Mouse (Mus musculus): Measurements from ENCODE around the gene Agbl5.
A peak's percentile ranks its signal among the peaks of the same experiment; 100 is the strongest.
"Not testable (repeated sequence)": the region's sequence is repeated elsewhere in the genome, so short reads cannot be mapped to it uniquely, and the experiment has no call there.

Agbl5 gene

GRCm38 (mm10) chr5:30888337-30889087 lies at the start of gene Agbl5:
Gene Agbl5, plus strand, starts transcription at chr5:30888694.
- DNase-seq: peak; percentile 91 to 95

GRCm38 (mm10) chr5:30839731-30840130 lies 48.8 kb upstream of the Agbl5 start:
- no peak for DNase-seq

GRCm38 (mm10) chr5:30841896-30842295 lies 46.6 kb upstream of the Agbl5 start:
- no peak for DNase-seq

- DNase-seq: no peak
Observed at GRCm38 (mm10) chr5:30849891-30850555, 38.5 kb upstream of the Agbl5 start.

- DNase-seq: no peak
Observed at GRCm38 (mm10) chr5:30850556-30850925, 38.0 kb upstream of the Agbl5 start.

- no peak for DNase-seq
Observed at GRCm38 (mm10) chr5:30853522-30853921, 35.0 kb upstream of the Agbl5 start.

GRCm38 (mm10) chr5:30855674-30856073 lies 32.8 kb upstream of the Agbl5 start:
- no peak for DNase-seq

- DNase-seq: no peak
Observed at GRCm38 (mm10) chr5:30856124-30856523, 32.4 kb upstream of the Agbl5 start.

- DNase-seq: no peak
Observed at GRCm38 (mm10) chr5:30863852-30864251, 24.6 kb upstream of the Agbl5 start.

- no peak for DNase-seq
Observed at GRCm38 (mm10) chr5:30864322-30864721, 24.2 kb upstream of the Agbl5 start.

- DNase-seq: no peak
Observed at GRCm38 (mm10) chr5:30866871-30867270, 21.6 kb upstream of the Agbl5 start.

- DNase-seq: no peak
Observed at GRCm38 (mm10) chr5:30867712-30868111, 20.8 kb upstream of the Agbl5 start, which contains the start of gene Tmem214. Gene Tmem214, plus strand, starts transcription at chr5:30868012.

- DNase-seq: no peak
Observed at GRCm38 (mm10) chr5:30868981-30869380, 19.5 kb upstream of the Agbl5 start.

- DNase-seq: peak; percentile 90 to 92
Observed at GRCm38 (mm10) chr5:30869405-30870130, 18.9 kb upstream of the Agbl5 start.

- no peak for DNase-seq
Observed at GRCm38 (mm10) chr5:30870131-30870406, 18.4 kb upstream of the Agbl5 start.

GRCm38 (mm10) chr5:30872574-30872973 lies 15.9 kb upstream of the Agbl5 start:
- no peak for DNase-seq

- no peak for DNase-seq
Observed at GRCm38 (mm10) chr5:30874365-30874764, 14.1 kb upstream of the Agbl5 start.

- no peak for DNase-seq
Observed at GRCm38 (mm10) chr5:30878616-30879015, 9.9 kb upstream of the Agbl5 start.

GRCm38 (mm10) chr5:30879347-30879943 lies 9.0 kb upstream of the Agbl5 start:
- DNase-seq: no peak

GRCm38 (mm10) chr5:30881839-30882238 lies 6.7 kb upstream of the Agbl5 start:
- not testable (repeated sequence) for DNase-seq

- DNase-seq: no peak
Observed at GRCm38 (mm10) chr5:30886209-30886608, 2.3 kb upstream of the Agbl5 start.

GRCm38 (mm10) chr5:30886731-30887130 lies 1.8 kb upstream of the Agbl5 start:
- DNase-seq: no peak

- DNase-seq: peak; percentile 72 to 75
Observed at GRCm38 (mm10) chr5:30887331-30887761, 1.1 kb upstream of the Agbl5 start.
